Mouse (Mus musculus) megakaryocyte-erythroid progenitor cell, adult 5-6 weeks (primary cell): ENCODE measurements around the gene Myh2. TPM values are rescaled to one million over a fixed set of nuclear protein-coding genes. Genes with fewer than 3 reads are reported as not detected.

Source experiments
- ATAC-seq: replicated peaks from 2 replicates; pipeline ENCODE4 v1.8.0; 2016; ENCODE audit warnings: mild to moderate bottlenecking, inconsistent platforms; ENCODE audit not compliant: severe bottlenecking, poor library complexity, low FRiP score, low TSS enrichment
- total RNA-seq, 2 experiments: library from RNA; stranded (forward) in 1 of 2; stranded (reverse) in 1 of 2; fragments of 200-1000, 215-1000 nt in 1 of 2; fragments of >200 nt in 1 of 2; fragmentation: Nextera tagmentation in 1 of 2; gene quantifications; 2 replicates each; pipeline ENCODE4 v1.2.3; 2014 to 2017

Gene Myh2
- total RNA-seq (2014; fragmentation: Nextera tagmentation), result not detected in 2 replicates
- total RNA-seq (2017), result not detected in 2 replicates

DNA sequence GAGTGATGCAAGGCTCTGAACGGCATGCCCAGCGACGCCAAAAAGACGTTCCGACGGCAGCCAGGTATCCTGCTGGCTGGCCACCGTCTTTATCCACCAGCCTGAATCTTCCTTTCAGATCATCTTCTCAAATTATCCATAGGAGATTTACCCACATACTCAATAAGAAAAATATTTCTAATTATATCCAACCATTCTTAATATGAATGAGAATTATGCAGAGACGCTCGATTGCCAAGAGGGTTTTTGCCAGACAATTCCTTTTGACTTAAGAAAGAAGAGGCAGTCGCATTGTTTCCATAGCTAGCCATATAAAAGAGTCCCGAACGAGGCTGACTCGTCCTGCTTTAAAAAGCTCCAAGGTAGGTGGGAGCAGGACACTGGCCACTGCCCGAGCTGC, at the start of gene Myh2:
Gene Myh2 (plus strand): TSS at position 301 of the 400 bp plus-strand sequence.
- ATAC-seq, result no peak

DNA sequence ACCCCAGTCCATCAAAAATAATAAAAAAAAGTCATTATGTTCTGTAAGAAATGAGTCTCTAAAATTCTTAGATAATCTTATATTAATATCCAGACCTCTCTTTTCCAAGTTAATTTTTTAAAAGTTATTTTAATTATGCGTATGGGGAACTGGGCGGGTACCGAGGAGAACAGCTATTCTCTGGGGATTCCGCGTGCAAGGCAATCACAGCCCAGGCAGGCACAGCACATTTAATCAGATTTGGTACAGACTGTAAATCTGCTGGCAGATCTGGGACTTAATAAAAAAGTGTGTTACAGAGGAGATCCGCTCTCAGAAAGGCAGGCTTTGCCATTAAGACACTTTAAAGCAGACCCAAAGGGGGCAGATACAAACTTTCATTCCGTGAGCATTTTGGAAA, 45.9 kb upstream of the Myh2 start:
- ATAC-seq, result no peak

DNA sequence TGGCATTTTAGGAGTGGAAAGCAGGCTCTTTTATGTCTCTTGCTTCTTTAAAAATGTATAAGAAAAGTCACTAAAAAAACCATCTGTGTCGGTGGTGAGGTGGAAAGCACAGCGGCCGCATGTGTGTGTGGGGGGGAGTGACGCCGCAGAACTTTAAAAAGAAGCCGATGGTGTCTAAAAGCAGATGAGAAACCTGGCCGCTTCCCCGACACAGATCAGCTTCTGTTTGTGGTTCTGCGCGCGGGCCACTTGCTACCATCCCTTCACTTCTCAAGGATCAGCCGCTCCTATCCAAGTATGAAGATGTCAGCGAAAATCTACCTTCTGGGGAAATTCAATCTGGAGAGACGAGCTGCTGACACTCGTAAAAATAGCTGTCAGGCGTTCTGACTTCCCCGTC, 45.5 kb upstream of the Myh2 start:
- no peak for ATAC-seq

DNA sequence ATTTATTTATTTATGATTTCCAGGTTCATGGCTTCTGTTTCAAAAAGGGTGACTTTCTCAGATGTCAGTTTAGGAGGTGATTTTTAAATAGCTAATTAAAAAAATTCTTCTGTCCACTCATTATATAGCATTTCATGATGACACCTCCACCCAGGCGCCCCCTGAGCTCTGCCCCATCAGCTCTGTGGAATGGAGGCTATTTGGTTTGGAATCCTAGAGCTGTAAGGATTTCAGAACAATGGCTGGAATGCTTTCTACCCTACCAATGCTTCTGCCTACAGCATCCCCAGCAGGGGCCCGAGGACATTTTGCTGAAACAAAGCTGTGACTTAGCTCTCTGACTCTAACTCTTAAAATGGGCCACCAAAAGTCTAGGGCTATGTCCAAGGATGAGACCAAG, 37.3 kb upstream of the Myh2 start:
- ATAC-seq, result no peak

DNA sequence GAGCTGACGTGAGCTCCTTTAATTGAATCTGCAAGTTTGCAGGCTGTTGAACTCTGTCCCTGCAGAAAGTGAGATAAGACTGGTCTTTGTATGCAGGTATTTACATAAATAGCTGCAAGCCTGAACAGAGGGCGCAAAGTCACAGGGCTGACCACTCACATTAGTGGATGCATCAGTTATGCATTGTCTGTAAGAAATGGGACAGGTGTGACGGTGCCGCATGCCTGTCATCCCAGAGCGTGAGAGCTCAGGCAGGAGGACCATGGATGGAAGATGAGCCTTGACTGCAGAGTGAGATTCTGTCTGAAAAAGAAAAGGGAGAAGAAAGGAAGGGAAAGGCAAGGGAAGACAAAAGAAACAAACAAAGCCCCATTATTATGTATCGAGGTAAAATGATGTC, 36.2 kb upstream of the Myh2 start:
- no peak for ATAC-seq

DNA sequence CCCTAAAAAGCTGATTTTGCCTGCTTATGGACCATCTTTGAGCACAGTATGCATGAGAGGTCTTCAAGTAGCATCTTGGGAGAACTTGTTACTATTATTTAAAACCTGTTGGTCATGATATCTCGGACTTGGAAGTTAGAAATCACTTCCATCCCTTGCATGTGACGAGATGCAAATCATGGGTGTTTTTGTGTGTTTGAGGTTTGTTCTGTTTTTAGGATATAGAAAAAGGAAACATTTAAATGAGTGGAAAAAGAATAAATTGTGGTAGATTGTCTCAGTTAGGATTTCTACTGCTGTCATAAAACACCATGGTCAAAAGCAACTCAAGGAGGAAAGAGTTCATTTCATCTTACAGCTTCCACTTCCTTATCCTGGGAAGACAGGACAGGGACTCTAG, 35.3 kb upstream of the Myh2 start:
- ATAC-seq, result no peak

DNA sequence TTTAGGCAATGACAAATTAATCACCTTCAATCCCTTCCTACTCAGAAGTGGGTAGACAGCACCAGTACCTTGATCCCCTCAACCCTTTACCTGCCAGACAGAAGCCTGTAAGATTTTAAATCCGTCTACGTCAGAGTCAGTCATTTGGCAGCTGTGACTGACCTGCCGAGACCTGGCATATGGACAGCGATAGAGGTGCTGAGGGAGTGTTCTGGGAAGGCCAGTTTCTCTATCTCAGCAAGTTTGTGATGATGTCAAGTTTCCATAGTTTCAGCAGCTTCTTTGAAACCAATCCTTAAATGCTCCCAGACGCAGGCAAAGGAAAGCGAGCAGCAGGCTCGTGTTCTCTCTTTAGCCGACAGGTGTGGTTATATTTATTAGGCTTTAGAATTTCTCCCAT, 31.3 kb upstream of the Myh2 start:
- no peak for ATAC-seq

DNA sequence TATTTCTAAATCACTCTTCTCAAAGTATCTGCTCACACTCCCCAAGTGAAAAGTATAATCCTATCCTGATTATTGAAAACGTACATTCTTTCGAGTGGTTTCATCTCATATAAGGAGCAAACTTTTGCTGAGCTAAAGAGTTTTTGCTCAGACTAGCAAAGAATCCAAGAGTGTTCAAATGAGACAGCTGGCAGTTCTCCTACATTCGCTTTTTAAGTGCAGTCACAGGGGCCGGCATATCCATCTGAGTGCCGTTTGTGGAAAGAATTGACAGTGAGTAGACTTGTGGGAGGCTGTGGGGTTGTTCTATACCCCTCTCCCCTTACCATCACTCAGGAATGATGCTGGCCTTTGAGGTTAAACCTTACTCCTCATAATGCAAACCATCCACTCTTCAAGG, 30.7 kb upstream of the Myh2 start:
- ATAC-seq, result no peak

DNA sequence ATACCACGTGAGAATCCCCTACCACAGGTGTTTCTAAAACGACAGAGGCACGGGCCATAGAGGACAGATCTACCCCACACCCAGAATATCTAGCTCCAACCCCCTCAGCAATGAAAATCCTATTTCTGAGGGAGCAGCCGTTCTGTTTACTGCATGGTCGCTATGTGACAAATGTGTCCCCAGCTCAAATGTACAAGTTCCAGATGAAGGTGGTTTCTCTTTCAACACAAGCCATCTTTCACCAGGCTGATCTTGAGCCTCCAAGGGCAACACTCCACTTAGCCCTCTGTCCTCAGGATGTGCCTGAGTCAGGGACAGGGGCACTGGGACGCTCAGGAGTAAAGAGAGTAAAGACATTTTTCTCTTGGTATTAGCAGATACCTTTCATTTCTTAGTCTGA, 29.8 kb upstream of the Myh2 start:
- ATAC-seq, result no peak

DNA sequence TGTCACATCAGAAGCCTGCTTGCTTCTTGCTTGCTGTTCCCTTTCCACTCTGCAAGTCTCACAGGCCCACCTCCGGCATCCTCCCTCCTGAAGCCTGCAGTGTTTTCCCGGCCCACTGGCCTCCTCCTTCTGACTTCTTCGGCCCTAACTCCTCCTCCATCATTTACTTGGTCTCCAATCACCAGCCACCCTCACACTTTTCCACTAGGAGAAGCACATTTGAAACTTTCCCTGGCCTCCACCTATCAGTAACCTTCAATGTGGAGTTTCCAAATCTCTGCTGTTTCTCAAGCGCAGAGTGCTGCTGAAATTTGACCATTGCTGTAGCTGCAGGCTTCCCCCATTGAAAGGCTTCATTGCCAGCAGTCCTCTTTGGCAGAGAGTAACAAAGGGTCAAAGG, 28.8 kb upstream of the Myh2 start:
- no peak for ATAC-seq

DNA sequence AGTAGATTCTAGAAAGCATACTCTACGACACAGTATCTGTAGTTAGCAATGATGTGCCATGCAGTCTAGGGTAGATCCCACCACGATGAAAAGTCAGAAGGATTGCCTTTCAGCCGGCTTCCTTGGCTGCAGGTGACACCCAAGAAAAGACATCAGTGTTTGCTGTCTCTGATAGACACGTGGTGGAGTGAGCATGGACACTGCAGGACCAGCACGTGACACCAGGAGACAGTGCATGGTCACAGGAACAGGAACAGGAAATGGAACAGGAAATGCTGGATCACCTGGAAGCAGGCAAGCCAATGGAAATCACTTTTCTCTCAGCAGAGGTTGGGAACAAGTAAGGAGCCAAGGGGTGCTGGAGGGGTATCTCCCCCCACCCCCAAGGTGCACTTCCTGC, 27.8 kb upstream of the Myh2 start:
- no peak for ATAC-seq

DNA sequence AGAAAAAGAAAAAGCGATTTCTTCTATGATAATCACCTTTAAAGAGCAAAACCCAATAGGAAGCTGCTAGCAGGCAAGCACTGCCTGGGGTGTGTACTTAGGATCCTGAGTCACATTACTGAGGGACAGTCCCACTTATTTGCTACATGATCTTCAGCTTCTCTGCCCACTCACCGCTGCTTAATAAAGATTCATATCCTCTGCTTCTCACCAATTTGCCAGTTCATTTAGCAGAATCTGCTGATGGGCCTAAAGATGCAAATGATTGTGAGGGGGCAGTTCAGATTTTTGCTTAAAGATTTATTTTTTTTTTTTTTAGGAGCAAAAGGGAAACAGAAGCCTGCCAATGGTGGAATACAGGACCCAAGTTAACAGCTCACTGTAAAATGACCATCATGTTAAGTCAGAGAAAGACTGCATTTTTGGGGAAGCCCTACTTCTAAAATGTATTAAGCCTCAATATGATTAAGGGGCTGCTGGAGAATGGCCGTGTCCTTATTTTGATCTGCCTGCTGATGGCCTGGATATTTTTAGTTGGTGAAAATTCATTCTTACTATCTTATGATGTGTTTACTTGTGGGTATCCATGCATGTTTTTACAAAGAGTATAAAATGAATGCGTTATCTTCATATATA, 26.8 kb upstream of the Myh2 start:
- no peak for ATAC-seq

DNA sequence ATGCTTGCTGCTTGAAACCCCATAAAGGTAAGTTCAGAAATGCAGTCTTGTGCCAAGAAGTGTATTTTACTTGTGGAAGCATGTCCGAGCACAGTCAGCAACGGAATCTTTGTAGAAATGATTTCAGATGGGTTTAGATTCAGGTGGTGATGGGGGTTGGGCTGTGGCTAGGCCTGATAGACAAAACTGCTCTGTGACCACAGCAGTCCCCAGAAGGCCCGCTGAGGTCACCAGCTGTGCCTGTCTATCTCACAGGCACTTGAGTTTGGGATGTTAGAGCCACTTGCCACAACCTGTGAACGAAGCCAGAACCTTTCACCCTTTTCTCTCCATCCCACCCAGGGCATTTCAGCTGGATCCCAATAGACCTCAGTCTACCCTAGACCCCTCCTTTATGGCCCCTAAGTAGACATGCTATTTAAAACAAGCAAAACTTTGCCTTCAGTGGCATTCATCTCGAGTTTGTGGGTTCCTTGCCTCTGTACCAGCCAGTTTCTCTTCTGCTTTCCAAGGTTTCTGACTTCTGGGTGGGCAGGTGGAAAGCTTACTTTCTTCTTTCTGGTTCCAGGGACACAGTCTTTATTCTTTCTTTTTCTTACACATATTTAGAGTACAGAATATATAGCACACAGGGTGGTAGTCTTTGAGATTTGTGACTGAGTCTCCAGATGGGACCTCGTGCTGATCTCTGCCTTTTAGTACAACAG, 26.1 kb upstream of the Myh2 start:
- no peak for ATAC-seq

DNA sequence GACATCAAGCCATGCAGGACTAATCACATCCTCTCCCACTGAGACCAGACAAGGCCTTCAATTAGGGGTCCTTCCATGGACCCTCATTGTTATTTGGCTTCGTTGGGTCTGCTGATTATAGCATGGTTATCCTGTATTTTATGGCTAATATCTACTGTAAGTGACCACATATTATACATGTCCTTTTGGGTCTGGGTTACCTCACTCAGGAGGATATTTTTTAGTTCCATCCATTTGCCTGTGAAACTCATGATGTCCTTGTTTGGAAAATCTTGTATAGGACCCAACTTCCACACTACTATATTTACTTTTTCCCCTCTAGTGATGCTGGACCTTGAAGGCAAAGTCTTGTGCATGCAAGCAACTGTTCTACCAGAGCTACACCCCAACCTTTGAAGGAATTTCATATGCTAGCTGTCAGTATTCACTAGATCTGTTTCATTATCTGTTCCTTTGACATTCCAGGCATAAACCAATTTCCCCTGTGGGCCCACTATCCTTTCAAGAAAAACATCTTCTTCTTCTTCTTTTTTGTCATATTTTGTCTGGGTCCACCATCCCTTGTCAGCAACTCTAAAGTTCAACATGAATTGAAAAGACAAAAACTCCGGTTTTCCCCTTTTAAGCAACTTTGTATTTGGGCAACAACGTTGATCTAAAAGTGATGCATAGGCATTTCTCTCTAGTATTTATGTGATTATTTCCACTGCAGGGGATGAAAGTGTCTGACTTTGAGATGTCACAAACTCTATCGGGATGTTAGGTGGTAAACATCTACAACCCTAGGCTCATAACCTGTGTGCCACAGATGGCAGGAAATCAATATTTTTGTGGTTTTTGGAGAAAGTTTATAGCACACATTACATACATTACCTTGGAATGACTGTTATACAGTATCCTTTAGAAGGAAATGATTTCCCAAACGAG, 25.1 kb upstream of the Myh2 start:
- ATAC-seq, result no peak

DNA sequence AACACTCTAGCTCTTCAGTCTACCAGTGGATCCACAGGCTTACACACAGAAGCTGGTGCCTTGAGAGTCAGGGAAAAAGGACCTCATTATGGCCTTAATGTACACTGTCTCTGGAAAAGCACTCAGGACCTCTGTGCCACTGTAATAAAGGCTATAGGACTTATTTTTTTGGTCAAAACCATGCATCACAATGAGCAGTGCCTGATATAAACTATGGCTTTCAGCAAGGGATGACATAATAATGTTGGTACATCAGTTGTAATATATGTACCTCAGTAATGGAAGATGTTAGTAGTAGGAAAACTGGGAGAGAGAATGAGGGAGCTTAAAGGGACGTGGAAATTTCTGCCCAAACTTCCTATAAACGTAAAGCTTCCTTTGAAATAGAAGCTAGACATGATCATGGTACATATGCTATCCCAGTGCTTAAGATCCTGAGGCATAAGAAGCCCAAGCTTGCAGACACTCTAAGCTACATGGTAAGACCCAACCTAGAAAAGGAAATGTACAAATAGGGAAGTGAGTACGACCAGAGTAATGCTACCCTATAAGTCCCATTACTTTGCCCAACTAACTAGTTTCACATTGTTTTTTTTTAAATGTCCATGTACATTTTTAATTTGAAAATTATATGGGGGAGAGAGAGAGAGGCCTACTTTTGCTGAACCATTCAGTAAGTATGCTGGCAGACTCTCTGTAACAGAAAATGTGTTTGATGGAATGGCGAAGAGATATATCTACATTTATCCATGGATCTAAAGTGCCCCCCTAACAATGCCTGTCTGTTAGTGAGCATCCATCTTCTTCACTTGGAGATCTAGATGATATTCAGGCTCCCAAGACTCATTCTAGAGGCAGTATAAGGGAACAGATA, 24.2 kb upstream of the Myh2 start:
- ATAC-seq, result no peak

DNA sequence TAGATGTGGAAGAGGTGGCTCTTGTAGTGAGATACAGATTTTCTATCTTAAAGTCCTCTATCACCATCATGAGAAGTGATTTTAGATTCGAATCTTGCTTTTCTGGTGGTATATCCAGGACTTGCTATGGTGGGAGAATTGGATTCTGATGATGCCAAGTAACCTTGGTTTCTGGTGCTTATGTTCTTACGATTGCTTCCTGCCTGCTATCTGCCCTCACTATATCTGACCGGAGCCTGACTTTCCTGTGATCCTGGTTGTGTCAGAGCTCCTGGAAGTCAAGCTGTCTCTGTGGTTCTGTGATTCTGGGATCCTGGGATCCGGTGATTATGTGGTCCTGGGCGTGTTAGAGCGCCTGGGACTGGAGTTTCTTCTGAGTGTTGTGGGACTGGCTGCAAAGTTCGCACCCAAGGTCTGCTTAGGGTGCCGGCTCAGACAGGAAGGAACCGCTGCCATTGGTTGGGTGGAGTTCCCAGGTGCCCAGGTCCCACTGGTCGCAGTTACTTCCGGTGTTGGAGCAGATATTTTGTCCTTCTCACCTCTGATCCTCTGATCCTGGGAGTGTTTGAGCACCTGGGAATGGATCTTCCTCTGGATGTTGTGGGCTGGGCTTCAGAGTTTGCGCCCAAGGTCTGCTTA, 23.4 kb upstream of the Myh2 start:
- no peak for ATAC-seq

DNA sequence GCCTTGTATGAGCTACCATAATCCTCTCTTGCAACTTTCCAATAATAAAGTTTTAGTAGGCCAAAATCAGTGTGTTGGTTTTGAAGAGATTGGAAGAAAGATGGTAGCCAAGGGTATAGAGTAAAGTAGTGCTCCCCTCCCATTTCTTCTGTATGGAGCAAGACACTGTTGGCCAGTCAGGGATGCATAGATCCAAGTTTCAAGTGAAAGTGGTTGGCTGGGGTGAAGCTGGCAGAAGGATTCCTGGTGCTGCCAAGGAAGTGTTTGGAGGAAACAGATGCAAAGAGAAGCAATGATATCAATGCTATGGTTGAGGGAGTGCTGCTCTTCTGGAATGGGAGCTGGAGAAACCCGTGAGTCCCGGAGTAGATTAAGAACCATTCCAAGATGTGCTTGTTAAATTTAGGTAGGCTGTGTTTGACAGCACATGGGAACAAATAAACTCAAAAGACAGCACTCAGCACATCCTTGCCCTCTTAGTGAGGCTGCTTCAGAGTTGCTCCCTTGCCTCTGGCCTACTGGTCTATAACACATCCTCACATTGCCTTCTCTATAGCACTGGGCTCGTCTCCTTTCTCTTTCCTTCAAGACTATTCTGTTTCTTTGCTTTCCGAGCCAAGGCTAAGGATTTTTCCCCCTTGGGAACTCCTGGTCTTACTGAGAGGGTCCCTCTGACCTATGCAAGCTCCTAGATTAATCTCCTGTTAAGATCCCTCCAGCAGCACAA, 22.4 kb upstream of the Myh2 start:
- ATAC-seq, result no peak

DNA sequence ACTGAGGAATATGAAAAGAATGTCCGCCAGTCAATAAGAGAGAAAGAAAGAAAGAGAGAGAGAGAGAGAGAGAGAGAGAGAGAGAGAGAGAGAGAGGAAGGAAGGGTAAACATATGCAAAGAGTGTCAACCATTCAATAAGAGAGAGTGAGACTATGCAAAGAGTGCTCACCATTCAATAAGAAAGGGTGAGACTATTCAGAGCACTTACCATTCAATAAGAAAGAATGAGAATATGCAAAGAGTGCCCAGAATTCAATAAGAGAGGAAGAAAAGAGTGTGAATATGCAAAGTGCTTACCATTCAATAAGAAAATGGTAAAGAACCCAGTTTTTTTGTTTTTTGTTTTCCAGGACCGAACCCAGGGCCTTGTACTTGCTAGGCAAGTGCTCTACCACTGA, 20.6 kb upstream of the Myh2 start:
- ATAC-seq, result no peak
